Mouse (Mus musculus): ENCODE results near the gene Zfp341. TPM values are rescaled to one million over a fixed set of nuclear protein-coding genes. Genes with fewer than 3 reads are reported as not detected.
A peak's percentile ranks its signal among the peaks of the same experiment; 100 is the strongest.

Zfp341 gene
- total and polyA plus RNA-seq, 3 experiments, result 2.0 to 6.3 TPM; not detected in 1

DNA sequence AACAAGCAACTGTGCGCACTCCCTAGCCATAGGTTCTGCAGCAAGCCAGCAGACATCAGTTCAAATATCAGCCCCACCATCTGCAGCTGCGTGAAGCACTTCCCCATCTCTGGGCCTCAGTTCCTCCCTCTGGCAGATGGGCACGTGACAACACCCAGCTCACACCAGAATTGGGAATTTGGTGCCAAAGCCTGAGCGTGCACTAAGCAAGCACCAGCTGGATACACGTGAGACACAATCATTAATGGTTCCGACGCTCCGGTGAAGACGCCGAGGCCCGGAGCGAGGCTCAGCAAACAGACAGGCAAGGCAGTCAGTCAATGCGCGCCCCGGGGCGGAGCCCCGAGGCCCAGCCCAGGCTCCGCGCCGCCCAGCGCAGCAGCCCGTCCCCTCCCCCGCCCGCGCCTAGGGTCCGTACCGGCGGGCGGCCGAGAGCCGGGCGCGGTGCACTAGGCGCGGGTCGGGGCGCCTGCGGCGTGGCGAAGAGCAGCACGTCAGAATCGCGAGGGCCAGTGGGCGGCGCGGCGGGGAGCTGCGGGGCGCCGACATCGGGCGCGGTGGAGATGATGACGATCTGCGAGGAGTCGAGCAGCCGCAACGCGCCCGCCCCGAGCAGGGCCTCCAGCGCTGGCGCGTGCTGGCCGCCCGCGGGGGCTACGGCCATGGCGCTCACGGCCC, 43.9 kb upstream of the Zfp341 start (continued):
- peak; percentile 50; the same call in 1 of the 2 replicates for TF ChIP-seq ZMIZ1 (IDR thresholded peaks at IDR 0.05; ENCODE audit: low read depth, low read length)
- peak; percentile 97 for TF ChIP-seq MXI1 (IDR thresholded peaks at IDR 0.05; ENCODE audit: low read depth, low read length)
- TF ChIP-seq CHD1 (IDR thresholded peaks at IDR 0.05; ENCODE audit: low read depth, low read length), result no peak; the same call in 1 of the 2 replicates
- no peak for TF ChIP-seq CTCF (IDR thresholded peaks at IDR 0.05 in 2 of 3, conservative IDR thresholded peaks at IDR 0.05 in 1 of 3; ENCODE audit: control insufficient read depth in 1 of 3, insufficient read depth in 1 of 3, low read depth in 2 of 3, low read length in 3 of 3, poor library complexity in 1 of 3, severe bottlenecking in 1 of 3)
- no peak for TF ChIP-seq UBTF (IDR thresholded peaks at IDR 0.05; ENCODE audit: borderline replicate concordance, insufficient read depth, low read depth, low read length)
- TF ChIP-seq ETS1 (IDR thresholded peaks at IDR 0.05; ENCODE audit: low read depth, low read length), result peak; percentile 92
- TF ChIP-seq USF1 (IDR thresholded peaks at IDR 0.05; ENCODE audit: low read depth, low read length), result peak; percentile 99
- peak; percentile 67 for TF ChIP-seq NELFE (IDR thresholded peaks at IDR 0.05; ENCODE audit: low read depth, low read length)
- peak; percentile 63; the same call in 1 of the 2 replicates for TF ChIP-seq POLR2AphosphoS2 (IDR thresholded peaks at IDR 0.05; ENCODE audit: low read length)
- no peak for TF ChIP-seq MEF2A (IDR thresholded peaks at IDR 0.05; ENCODE audit: extremely low read depth, insufficient replicate concordance, low read depth, low read length, poor library complexity, severe bottlenecking)
- no peak for TF ChIP-seq MAFK (IDR thresholded peaks at IDR 0.05; ENCODE audit: borderline replicate concordance, low read depth, low read length)
- TF ChIP-seq ZNF384 (IDR thresholded peaks at IDR 0.05; ENCODE audit: low read depth, low read length), result no peak

DNA sequence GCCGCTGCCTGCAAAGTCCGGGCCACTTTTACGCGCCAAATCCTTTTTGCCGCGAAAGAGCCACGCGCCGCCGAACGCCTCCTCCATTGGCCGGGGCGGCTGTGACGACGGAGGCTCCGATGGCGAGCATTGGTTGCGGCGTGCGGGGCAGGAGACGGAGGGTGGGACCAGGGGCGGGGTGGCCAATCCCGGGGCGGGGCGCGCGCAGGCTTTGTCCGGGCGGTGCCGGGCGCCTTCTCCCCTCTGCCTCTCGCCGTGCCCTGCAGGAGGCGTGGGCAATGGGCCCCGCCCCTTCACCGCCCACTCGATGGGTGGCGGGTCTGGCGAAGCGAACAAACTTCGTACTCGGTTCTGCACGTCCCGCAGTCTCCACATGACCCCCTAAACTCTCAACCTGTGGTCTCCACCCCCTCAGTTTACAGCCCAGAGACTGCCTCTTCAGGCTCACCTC, 43.2 kb upstream of the Zfp341 start, which contains the start of gene E2f1:
Gene E2f1, minus strand, starts transcription at position 57 of the 451 bp plus-strand sequence.
- Histone ChIP-seq H3K4me1 (ENCODE audit: control insufficient read depth in 1 of 2, insufficient read depth in 2 of 2, low read length in 2 of 2) (peaks cover 0 to 23% of the 10 kb centered on the region in 2 experiments; a peak in 3 of 4 replicates), H3K36me3 (ENCODE audit: control insufficient read depth in 1 of 2, insufficient read depth in 2 of 2, low read length in 2 of 2) (peaks cover 0 to 23% of the 10 kb centered on the region in 2 experiments; a peak in 2 of 4 replicates), H3K79me2 (ENCODE audit: control insufficient read depth, insufficient read depth, low read length, poor library complexity) (peaks cover 32% of the 10 kb centered on the region), H3K4me3 (ENCODE audit: control insufficient read depth in 1 of 2, insufficient read depth in 1 of 2, low read depth in 2 of 2, low read length in 2 of 2) (peak within 1 kb of the TSS; percentile 68 to 72), H3K27ac (ENCODE audit: control insufficient read depth, low read depth, low read length) (peak within 1 kb of the TSS; percentile 98), H3K9me3 (replicated peaks; ENCODE audit: insufficient read depth, low read length) (no peaks in the 10 kb centered on the region), H3K9ac (ENCODE audit: control insufficient read depth, low read depth, low read length, poor library complexity, severe bottlenecking) (peak within 1 kb of the TSS; percentile 86), H3K27me3 (ENCODE audit: control insufficient read depth in 1 of 2, insufficient read depth in 2 of 2, low read length in 2 of 2) (no peaks in the 10 kb centered on the region)
- DNase-seq (ENCODE audit: low read depth, low spot score), result peak; percentile 97
- peak; percentile 41; the same call in 1 of the 2 replicates for TF ChIP-seq MXI1 (IDR thresholded peaks at IDR 0.05; ENCODE audit: low read depth, low read length)
- no peak for TF ChIP-seq ZKSCAN1 (IDR thresholded peaks at IDR 0.05; ENCODE audit: low read depth, low read length)
- TF ChIP-seq TAL1 (IDR thresholded peaks at IDR 0.05; ENCODE audit: low read length), result no peak
- TF ChIP-seq ZNF384 (IDR thresholded peaks at IDR 0.05; ENCODE audit: low read depth, low read length), result no peak
- no peak for TF ChIP-seq EP300 (IDR thresholded peaks at IDR 0.05; ENCODE audit: low read depth in 1 of 2, low read length in 2 of 2)
- peak; percentile 70 for TF ChIP-seq MAX (IDR thresholded peaks at IDR 0.05; ENCODE audit: low read length)
- TF ChIP-seq NRF1 (IDR thresholded peaks at IDR 0.05; ENCODE audit: insufficient read depth, low read depth, low read length, poor library complexity, severe bottlenecking), result peak; percentile 74
- no peak for TF ChIP-seq GATA1 (IDR thresholded peaks at IDR 0.05; ENCODE audit: low read depth, low read length)
- peak; percentile 71 for TF ChIP-seq TBP (IDR thresholded peaks at IDR 0.05; ENCODE audit: low read depth, low read length)
- peak; percentile 59; the same call in 1 of the 2 replicates for TF ChIP-seq HCFC1 (IDR thresholded peaks at IDR 0.05; ENCODE audit: low read depth, low read length)
- no peak for TF ChIP-seq RAD21 (IDR thresholded peaks at IDR 0.05; ENCODE audit: low read depth, low read length)
- peak; percentile 89 for TF ChIP-seq USF1 (IDR thresholded peaks at IDR 0.05; ENCODE audit: low read depth, low read length)
- no peak for TF ChIP-seq BHLHE40 (IDR thresholded peaks at IDR 0.05; ENCODE audit: borderline replicate concordance, low read depth, low read length)
- no peak for TF ChIP-seq JUND (IDR thresholded peaks at IDR 0.05; ENCODE audit: low read depth, low read length)
- peak; percentile 66 for TF ChIP-seq NELFE (IDR thresholded peaks at IDR 0.05; ENCODE audit: low read depth, low read length)
- no peak for TF ChIP-seq ZMIZ1 (IDR thresholded peaks at IDR 0.05; ENCODE audit: low read depth, low read length)
- TF ChIP-seq MAZ (IDR thresholded peaks at IDR 0.05; ENCODE audit: low read depth, low read length), result peak; percentile 47; the same call in 1 of the 2 replicates
- TF ChIP-seq ETS1 (IDR thresholded peaks at IDR 0.05; ENCODE audit: low read depth, low read length), result no peak
- peak in 1 of 2 experiments; percentile 83; a peak in 2 of 4 replicates for TF ChIP-seq POLR2A (IDR thresholded peaks at IDR 0.05; ENCODE audit: control insufficient read depth in 1 of 2, insufficient read depth in 1 of 2, low read depth in 1 of 2, low read length in 2 of 2, poor library complexity in 1 of 2)
- TF ChIP-seq USF2 (IDR thresholded peaks at IDR 0.05; ENCODE audit: borderline replicate concordance in 1 of 2, insufficient read depth in 1 of 2, low read depth in 1 of 2, low read length in 2 of 2), result no peak
- peak; percentile 39; the same call in 1 of the 2 replicates for TF ChIP-seq E2F4 (IDR thresholded peaks at IDR 0.05; ENCODE audit: borderline replicate concordance, low read depth, low read length)
- TF ChIP-seq POLR2AphosphoS2 (IDR thresholded peaks at IDR 0.05; ENCODE audit: low read length), result peak; percentile 64; the same call in 1 of the 2 replicates
